ENCODE assay signal across 26 mouse cellular contexts in the genomic region with DNA sequence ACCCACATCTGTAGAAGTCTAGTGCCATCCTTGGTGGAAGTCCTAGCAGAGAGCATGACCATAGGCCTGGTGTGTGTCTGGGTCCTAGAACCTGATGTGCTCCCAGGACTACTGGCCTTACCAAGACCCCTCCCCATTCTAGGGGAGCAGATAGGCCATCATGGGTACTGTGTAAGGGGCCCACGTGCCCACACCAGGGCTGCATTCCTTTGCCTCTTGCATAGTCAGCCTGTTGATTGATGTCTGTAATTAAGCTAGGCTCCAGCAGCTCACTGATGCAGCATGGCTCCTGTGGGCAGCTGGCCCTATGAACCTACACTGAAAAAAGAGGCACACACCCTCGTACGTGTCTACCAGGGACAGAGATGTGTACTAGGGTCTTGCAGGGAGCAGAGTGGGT.
DNase-seq lines count a peak whose midpoint lies in the region; ATAC-seq lines count a peak whose summit lies in the region.
"Had no signal": no experiment of that assay in that cellular context is flagged by ENCODE, and none has a peak within 500 bp of the region (broad histone marks: within the 10 kb centered on the region; RNA-seq: fewer than 3 reads in every experiment).

No protein-coding gene starts in this region.

- H3K4me1 ChIP-seq in kidney, embryonic 15.5 days, result peaks cover 15% of the 10 kb centered on the region
- peaks cover 35% of the 10 kb centered on the region for H3K4me1 ChIP-seq in limb, embryonic 10.5 days
- H3K4me1 ChIP-seq: forebrain, embryonic 15.5 days had no signal

- DNase-seq in heart, adult 11 months, result peak; percentile 76
- DNase-seq in heart, adult 9 months (ENCODE audit: low spot score in 2 of 2), result no peak
- DNase-seq in kidney, adult 18-20 months, result no peak
- DNase-seq in embryo, embryonic 10.5 days (ENCODE audit: low spot score), result peak; percentile 22
- DNase-seq in limb, embryonic 10.5 days (ENCODE audit: low spot score), result peak; percentile 28
- DNase-seq in left cerebral cortex, adult 9 months (ENCODE audit: low spot score in 2 of 2), result no peak
- no peak for DNase-seq in adrenal gland, postnatal 10 days
- DNase-seq: adrenal gland, postnatal 25 days; cerebellum, adult 8-10 months; cerebellum, postnatal 36 days; gastrocnemius, postnatal 10 days; kidney, postnatal 10 days; left cerebral cortex, postnatal 4 days; lung, adult 18-20 months; lung, postnatal 10 days; retina, postnatal 1 day; thymus, adult 18-20 months; thymus, postnatal 36 days had no signal

- no peak overlapping the region for H3K27ac ChIP-seq in kidney, embryonic 15.5 days
- no peak overlapping the region for H3K27ac ChIP-seq in limb, embryonic 10.5 days
- H3K27ac ChIP-seq: forebrain, embryonic 15.5 days; heart, embryonic 15.5 days; hindbrain, embryonic 14.5 days; midbrain, embryonic 13.5 days; neural tube, embryonic 12.5 days had no signal

- no peak overlapping the region for H3K4me2 ChIP-seq in kidney, embryonic 15.5 days
- H3K4me2 ChIP-seq: forebrain, embryonic 15.5 days; heart, embryonic 15.5 days; hindbrain, embryonic 14.5 days; midbrain, embryonic 13.5 days; neural tube, embryonic 12.5 days had no signal

- no peaks in the 10 kb centered on the region for H3K27me3 ChIP-seq in kidney, embryonic 15.5 days
- no peaks in the 10 kb centered on the region for H3K27me3 ChIP-seq in limb, embryonic 10.5 days (ENCODE audit: low read depth, poor library complexity, severe bottlenecking)
- H3K27me3 ChIP-seq: forebrain, embryonic 15.5 days; heart, embryonic 15.5 days; midbrain, embryonic 13.5 days; neural tube, embryonic 12.5 days had no signal

- no peak overlapping the region for H3K4me3 ChIP-seq in kidney, embryonic 15.5 days (replicated peaks)
- H3K4me3 ChIP-seq in limb, embryonic 10.5 days, result no peak overlapping the region
- H3K4me3 ChIP-seq: forebrain, embryonic 15.5 days; heart, embryonic 15.5 days; midbrain, embryonic 13.5 days; neural tube, embryonic 12.5 days had no signal

- no peak overlapping the region for H3K9ac ChIP-seq in kidney, embryonic 15.5 days
- H3K9ac ChIP-seq: forebrain, embryonic 15.5 days; heart, embryonic 15.5 days; hindbrain, embryonic 14.5 days; midbrain, embryonic 13.5 days; neural tube, embryonic 12.5 days had no signal

- ATAC-seq in kidney, embryonic 15.5 days (replicated peaks; ENCODE audit: low FRiP score), result peak; percentile 54; the same call in 1 of the 2 replicates
- ATAC-seq: CD4-positive, CD25-positive, alpha-beta regulatory T cell, adult 4 months; forebrain, embryonic 15.5 days; inflammation-experienced regulatory T-cells, adult 6 months; midbrain, embryonic 13.5 days had no signal

- 32% methylated on average over 3 of the region's 3 CpGs for WGBS in kidney, embryonic 15.5 days
- WGBS in limb, embryonic 10.5 days, result 40% methylated on average over 3 of the region's 3 CpGs

- no peaks in the 10 kb centered on the region for H3K9me3 ChIP-seq in kidney, embryonic 15.5 days (replicated peaks)
- H3K9me3 ChIP-seq in limb, embryonic 10.5 days (replicated peaks), result no peaks in the 10 kb centered on the region
- H3K9me3 ChIP-seq: forebrain, embryonic 15.5 days; heart, embryonic 15.5 days; midbrain, embryonic 13.5 days; neural tube, embryonic 12.5 days had no signal

- H3K36me3 ChIP-seq in kidney, embryonic 15.5 days, result no peaks in the 10 kb centered on the region
- H3K36me3 ChIP-seq in limb, embryonic 10.5 days, result peaks cover 46% of the 10 kb centered on the region
- H3K36me3 ChIP-seq: forebrain, embryonic 15.5 days; heart, embryonic 15.5 days; midbrain, embryonic 13.5 days; neural tube, embryonic 12.5 days had no signal

Comparison
In these comparisons a context has a peak if more than half of its experiments do, and no peak if none do; other contexts are left out.
1. DNase-seq: peak in heart, adult 11 months (single experiment), embryo, embryonic 10.5 days (single experiment) and limb, embryonic 10.5 days (single experiment); none in heart, adult 9 months (0 of 2), kidney, adult 18-20 months (single experiment), left cerebral cortex, adult 9 months (0 of 2) and adrenal gland, postnatal 10 days (single experiment).